Mouse (Mus musculus): ENCODE data around the gene Atp5g2. TPM values are rescaled to one million over a fixed set of nuclear protein-coding genes. Genes with fewer than 3 reads are reported as not detected.

The Atp5g2 gene
- polyA plus RNA-seq (2014; fragmentation: Nextera tagmentation; extraction: Ambion mirVana): 64.9 and 66.5 TPM in 2 replicates

DNA sequence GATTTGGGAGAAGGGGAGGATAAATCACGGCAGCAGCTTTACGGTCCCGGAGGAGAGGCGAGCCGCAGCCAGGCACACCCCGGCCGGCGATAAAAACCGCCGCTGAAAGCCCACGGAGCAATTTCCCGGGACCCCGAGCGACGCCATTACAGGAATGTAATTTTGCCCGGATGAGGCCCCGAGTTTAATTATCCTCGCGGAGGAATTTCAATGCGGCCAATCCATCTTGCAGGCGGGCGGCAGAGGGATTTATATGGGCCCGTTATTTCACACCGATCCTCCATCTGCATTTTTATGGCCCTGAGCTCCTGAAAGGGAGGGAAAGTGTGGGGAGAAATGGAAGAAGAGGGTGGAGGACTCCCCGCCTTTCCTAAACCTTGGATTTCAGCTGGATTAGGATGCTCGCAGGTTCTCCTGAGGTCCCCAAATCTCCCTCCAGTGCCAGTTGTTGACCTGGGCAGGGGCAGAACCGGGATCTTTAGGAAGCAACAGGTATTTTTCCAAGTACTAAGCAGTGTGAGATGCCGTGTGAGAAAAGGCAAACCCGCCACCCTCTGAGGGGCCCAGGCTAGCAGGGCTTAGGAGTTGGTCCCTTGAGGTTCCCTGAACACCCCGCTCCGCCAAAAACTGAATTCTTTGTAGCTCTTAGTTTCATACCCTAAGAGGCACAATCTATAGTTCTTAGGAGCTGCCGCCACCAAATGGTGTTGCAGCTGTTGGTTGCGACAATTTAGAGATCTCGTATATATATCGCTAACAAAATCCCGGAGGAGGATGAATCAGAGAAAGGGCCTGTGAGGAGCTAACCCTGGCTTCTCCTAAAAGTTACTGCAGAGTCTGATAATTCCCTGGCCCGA is at the start of gene Atp5g2:
Atp5g2 (minus strand) TSS at position 138 of the 857 bp plus-strand sequence.
- 1% methylated on average over 37 of the region's 37 CpGs for whole genome bisulfite sequencing
- no peaks in the 10 kb centered on the region for H3K9me3 ChIP-seq (ENCODE audit: control insufficient read depth, low read length)
- H3K9ac ChIP-seq (ENCODE audit: low read length): peak within 1 kb of the TSS; percentile 82
- no peaks in the 10 kb centered on the region for H3K27me3 ChIP-seq (ENCODE audit: control insufficient read depth, insufficient read depth, low read length)
- H3K4me1 ChIP-seq (ENCODE audit: control insufficient read depth, insufficient read depth, low read length): 0 out of 2 replicates have a peak, but pooled peaks cover 6% of the 10 kb centered on the region
- ATAC-seq (ENCODE audit: insufficient read depth, low FRiP score, low TSS enrichment): peak; percentile 10
- H3K36me3 ChIP-seq (ENCODE audit: control insufficient read depth, insufficient read depth, low read length): peaks cover 5% of the 10 kb centered on the region
- peak within 1 kb of the TSS; percentile 99 for H3K27ac ChIP-seq (ENCODE audit: low read depth, low read length)
- peak; percentile 81 for DNase-seq (ENCODE audit: low spot score)
- peak within 1 kb of the TSS; percentile 39 for H3K4me3 ChIP-seq (ENCODE audit: low read depth, low read length)
- peak within 1 kb of the TSS; percentile 45 for H3K4me2 ChIP-seq (ENCODE audit: low read depth)

DNA sequence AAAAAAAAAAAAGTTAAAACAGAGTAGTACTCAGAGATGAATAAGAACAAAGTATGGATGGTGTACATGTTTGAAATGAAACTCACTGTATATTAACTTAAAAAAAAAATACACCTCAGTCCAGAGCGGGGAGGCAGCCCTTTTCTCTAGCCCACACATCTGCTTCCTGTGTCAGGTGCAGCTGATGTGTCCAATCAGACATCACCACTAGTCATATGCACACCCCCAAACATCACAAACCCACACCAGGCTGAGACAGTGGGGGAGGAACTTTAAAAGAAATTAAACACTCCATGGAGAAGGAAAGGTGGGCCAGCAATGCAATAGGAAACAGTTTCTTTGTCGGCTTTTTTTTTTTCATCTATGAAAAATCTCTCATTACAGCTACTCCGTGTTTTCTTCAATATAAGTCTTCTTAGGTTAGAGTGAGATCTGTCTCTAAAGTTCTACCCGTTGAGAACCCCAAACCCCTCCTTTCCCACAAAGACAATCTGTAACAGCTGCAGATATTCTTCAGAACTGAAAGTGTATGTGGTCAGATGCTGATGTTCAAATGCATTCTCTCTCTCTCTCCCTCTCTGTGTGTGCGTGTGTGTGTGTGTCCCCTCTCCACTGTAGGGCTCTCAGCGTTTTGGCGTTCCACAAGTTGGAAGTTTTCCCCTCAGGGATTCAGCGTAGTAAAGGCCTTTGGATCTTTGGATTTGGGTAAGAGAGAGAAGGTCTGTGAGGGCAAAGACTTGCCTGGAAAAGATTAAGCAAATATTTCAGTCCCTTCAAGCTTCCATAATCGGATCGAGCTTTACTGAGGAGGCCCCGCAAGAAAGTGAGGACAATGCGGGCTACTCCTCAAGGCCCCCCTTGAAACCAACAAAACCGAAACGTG is 49.1 kb upstream of the Atp5g2 start:
- Histone ChIP-seq H3K4me1 (ENCODE audit: control insufficient read depth, insufficient read depth, low read length) (peaks cover 6% of the 10 kb centered on the region; the same call in 1 of the 2 replicates), H3K9ac (ENCODE audit: low read length) (peak overlapping the region; percentile 52), H3K4me2 (ENCODE audit: low read depth) (peak overlapping the region; percentile 69), H3K9me3 (ENCODE audit: control insufficient read depth, low read length) (no peaks in the 10 kb centered on the region), H3K27ac (ENCODE audit: low read depth, low read length) (no peak overlapping the region), H3K36me3 (ENCODE audit: control insufficient read depth, insufficient read depth, low read length) (no peaks in the 10 kb centered on the region), H3K27me3 (ENCODE audit: control insufficient read depth, insufficient read depth, low read length) (no peaks in the 10 kb centered on the region), H3K4me3 (ENCODE audit: low read depth, low read length) (peak overlapping the region; percentile 64)
- DNase-seq (ENCODE audit: low spot score): no peak
- 24% methylated on average over 14 of the region's 14 CpGs for WGBS
- ATAC-seq (ENCODE audit: insufficient read depth, low FRiP score, low TSS enrichment): no peak

DNA sequence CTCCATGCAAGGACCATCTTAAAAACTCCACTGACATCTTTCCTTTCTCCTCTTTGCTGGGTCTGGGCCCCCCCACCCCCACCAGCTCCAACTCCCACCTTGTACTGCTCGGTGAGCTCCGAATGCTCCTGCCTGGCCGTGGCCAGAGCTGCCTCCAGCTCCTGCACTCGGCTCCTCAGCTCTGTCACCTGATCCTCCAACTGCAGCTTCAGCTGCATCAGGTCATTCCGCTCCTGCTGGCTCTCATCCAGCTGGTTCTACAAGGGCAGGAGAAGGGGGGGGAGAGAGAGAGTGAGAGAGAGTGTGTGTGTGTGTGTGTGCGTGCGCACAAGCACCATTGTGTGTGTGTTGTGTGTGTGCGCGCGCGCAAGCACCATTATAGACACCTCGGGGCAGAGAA is 44.0 kb upstream of the Atp5g2 start:
- H3K9ac ChIP-seq (ENCODE audit: low read length): no peak overlapping the region
- 67% methylated on average over 12 of the region's 12 CpGs for WGBS
- H3K4me2 ChIP-seq (ENCODE audit: low read depth): no peak overlapping the region
- H3K4me1 ChIP-seq (ENCODE audit: control insufficient read depth, insufficient read depth, low read length): peaks cover 2% of the 10 kb centered on the region; the same call in 1 of the 2 replicates
- H3K9me3 ChIP-seq (ENCODE audit: control insufficient read depth, low read length): no peaks in the 10 kb centered on the region
- no peak overlapping the region for H3K27ac ChIP-seq (ENCODE audit: low read depth, low read length)
- DNase-seq (ENCODE audit: low spot score) (no peak), ATAC-seq (ENCODE audit: insufficient read depth, low FRiP score, low TSS enrichment) (no peak)
- 0 out of 2 replicates have a peak, but pooled peaks cover 2% of the 10 kb centered on the region for H3K36me3 ChIP-seq (ENCODE audit: control insufficient read depth, insufficient read depth, low read length)
- H3K4me3 ChIP-seq (ENCODE audit: low read depth, low read length): no peak overlapping the region
- no peaks in the 10 kb centered on the region for H3K27me3 ChIP-seq (ENCODE audit: control insufficient read depth, insufficient read depth, low read length)

DNA sequence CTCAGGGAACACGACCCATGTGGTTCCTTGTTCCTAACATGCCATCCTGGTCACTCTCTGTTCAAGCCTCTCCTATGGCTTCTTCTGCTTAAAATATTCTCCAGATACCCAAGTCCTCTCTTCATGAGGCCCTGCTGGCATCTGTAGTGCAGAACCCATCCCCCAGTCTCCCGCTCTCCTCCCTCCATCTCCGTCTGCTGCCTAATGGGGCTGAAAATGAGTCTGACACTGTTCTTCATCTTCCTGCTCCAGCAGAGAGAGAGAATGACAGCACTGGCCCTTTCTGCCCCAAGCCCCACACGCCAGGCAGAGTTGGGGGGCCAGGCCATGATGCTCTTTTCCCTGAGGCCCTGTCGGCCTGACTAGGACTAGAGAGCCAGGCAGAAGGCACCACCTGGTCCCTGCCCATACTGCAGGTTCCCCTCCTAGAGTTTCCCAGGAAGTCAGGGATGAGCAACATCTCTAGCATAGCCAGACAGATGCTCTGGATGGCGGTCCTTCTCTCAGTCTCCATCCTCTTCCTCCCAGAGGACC is 35.7 kb upstream of the Atp5g2 start:
- no peak overlapping the region for H3K4me2 ChIP-seq (ENCODE audit: low read depth)
- H3K4me1 ChIP-seq (ENCODE audit: control insufficient read depth, insufficient read depth, low read length): peaks cover 5% of the 10 kb centered on the region; the same call in 1 of the 2 replicates
- no peak overlapping the region for H3K9ac ChIP-seq (ENCODE audit: low read length)
- DNase-seq (ENCODE audit: low spot score) (peak; percentile 49), ATAC-seq (ENCODE audit: insufficient read depth, low FRiP score, low TSS enrichment) (no peak)
- H3K27ac ChIP-seq (ENCODE audit: low read depth, low read length): no peak overlapping the region
- H3K4me3 ChIP-seq (ENCODE audit: low read depth, low read length): no peak overlapping the region
- H3K9me3 ChIP-seq (ENCODE audit: control insufficient read depth, low read length): no peaks in the 10 kb centered on the region
- H3K36me3 ChIP-seq (ENCODE audit: control insufficient read depth, insufficient read depth, low read length): peaks cover 4% of the 10 kb centered on the region; the same call in 1 of the 2 replicates
- no peaks in the 10 kb centered on the region; the same call in 1 of the 2 replicates for H3K27me3 ChIP-seq (ENCODE audit: control insufficient read depth, insufficient read depth, low read length)
- WGBS: 43% methylated on average over 6 of the region's 6 CpGs

DNA sequence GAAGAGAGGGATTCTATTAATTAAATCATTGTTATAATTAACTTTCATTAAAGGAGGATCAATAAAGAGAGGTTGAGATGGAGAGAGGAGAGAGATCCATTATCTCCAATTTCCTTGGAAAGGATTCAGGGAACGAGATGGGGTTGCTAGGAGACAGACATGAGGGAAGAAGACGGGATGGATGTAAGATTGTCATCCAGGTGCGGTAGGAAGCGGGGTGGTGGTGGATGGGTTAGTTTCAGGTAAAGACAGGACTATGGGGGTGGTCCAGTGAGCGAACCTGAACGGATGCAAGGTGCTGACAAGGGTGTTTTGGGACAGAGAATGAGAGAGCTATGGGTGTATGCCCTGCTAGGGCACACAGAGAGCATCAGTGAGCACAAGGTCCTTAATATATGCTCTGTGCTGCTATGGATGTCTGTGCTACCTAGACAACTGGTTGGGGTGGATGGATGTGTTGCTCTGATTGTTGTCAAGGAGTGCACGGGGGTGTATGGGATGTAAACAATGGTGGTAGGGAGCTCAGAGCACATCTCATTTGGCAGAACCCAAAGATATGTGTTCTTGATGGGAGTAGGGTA is 33.9 kb upstream of the Atp5g2 start:
- Histone ChIP-seq H3K4me1 (ENCODE audit: control insufficient read depth, insufficient read depth, low read length) (peaks cover 5% of the 10 kb centered on the region; the same call in 1 of the 2 replicates), H3K36me3 (ENCODE audit: control insufficient read depth, insufficient read depth, low read length) (peaks cover 4% of the 10 kb centered on the region; the same call in 1 of the 2 replicates), H3K9me3 (ENCODE audit: control insufficient read depth, low read length) (no peaks in the 10 kb centered on the region), H3K9ac (ENCODE audit: low read length) (no peak overlapping the region), H3K27ac (ENCODE audit: low read depth, low read length) (no peak overlapping the region), H3K27me3 (ENCODE audit: control insufficient read depth, insufficient read depth, low read length) (no peaks in the 10 kb centered on the region; the same call in 1 of the 2 replicates), H3K4me3 (ENCODE audit: low read depth, low read length) (no peak overlapping the region), H3K4me2 (ENCODE audit: low read depth) (no peak overlapping the region)
- DNase-seq (ENCODE audit: low spot score) (no peak), ATAC-seq (ENCODE audit: insufficient read depth, low FRiP score, low TSS enrichment) (no peak)
- 73% methylated on average over 7 of the region's 7 CpGs for WGBS

DNA sequence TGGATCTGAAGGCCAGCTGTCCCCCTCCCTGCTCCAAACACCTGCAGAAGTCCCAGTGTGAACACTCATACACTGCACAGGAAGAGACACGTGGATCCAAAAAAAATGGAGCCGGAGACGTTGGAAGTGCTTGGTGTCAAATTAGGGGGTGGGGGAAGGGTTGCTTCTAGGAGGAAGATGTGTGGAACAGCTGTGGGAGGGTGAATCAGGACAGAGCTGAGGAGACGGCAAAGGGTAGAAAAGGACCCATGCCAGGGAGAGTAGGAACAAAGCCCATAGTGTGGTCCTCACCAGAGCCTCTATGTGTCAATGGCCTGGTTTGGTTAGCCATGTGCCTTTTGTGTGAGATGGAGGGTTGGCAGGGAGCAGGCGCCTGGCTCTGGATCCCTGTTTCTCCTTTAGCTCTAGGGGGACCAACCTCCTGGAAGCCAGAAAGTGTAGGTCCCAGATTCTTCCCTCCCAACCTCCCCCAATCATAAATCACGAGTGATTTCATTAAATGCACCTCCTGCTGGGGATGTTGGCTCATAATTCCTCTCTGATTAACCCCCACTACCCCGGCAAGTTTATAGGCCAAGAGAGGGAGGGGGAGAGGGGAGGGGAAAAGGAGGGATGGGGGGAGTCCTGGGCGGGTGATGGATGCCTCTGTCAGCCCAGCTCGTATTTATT is 33.2 kb upstream of the Atp5g2 start:
- DNase-seq (ENCODE audit: low spot score) (no peak), ATAC-seq (ENCODE audit: insufficient read depth, low FRiP score, low TSS enrichment) (peak; percentile 41; the same call in 1 of the 2 replicates)
- Histone ChIP-seq H3K27ac (ENCODE audit: low read depth, low read length) (peak overlapping the region; percentile 45), H3K9me3 (ENCODE audit: control insufficient read depth, low read length) (no peaks in the 10 kb centered on the region), H3K36me3 (ENCODE audit: control insufficient read depth, insufficient read depth, low read length) (peaks cover 4% of the 10 kb centered on the region; the same call in 1 of the 2 replicates), H3K27me3 (ENCODE audit: control insufficient read depth, insufficient read depth, low read length) (no peaks in the 10 kb centered on the region; the same call in 1 of the 2 replicates), H3K9ac (ENCODE audit: low read length) (no peak overlapping the region), H3K4me1 (ENCODE audit: control insufficient read depth, insufficient read depth, low read length) (peaks cover 5% of the 10 kb centered on the region; the same call in 1 of the 2 replicates), H3K4me3 (ENCODE audit: low read depth, low read length) (no peak overlapping the region), H3K4me2 (ENCODE audit: low read depth) (no peak overlapping the region)
- 39% methylated on average over 9 of the region's 9 CpGs for WGBS

DNA sequence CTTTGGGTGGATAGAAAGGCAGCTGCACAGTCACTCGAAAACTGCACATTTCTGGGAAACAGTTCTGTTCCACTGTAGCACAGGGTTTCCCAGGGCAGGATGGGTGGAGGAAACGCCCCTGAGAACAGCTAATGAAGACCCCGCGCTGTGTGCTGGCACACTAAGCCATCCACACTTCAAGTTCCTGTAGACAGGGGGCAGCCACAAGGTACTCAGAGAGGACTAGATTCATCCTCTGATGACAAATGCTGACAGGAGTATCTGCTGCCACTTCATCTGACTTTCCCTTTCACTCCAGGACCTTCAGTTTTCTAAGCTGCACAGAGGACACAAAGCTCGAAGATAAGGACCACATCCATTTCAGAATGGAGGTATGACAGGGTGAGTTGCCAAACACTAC is 32.7 kb upstream of the Atp5g2 start:
- no peak for ATAC-seq (ENCODE audit: insufficient read depth, low FRiP score, low TSS enrichment)
- WGBS: 66% methylated on average over 5 of the region's 5 CpGs
- Histone ChIP-seq H3K4me3 (ENCODE audit: low read depth, low read length) (no peak overlapping the region), H3K9ac (ENCODE audit: low read length) (no peak overlapping the region), H3K4me2 (ENCODE audit: low read depth) (no peak overlapping the region), H3K27ac (ENCODE audit: low read depth, low read length) (0 out of 2 replicates have a peak overlapping the region, but pooled peaks have one; percentile 6), H3K27me3 (ENCODE audit: control insufficient read depth, insufficient read depth, low read length) (no peaks in the 10 kb centered on the region; the same call in 1 of the 2 replicates), H3K4me1 (ENCODE audit: control insufficient read depth, insufficient read depth, low read length) (peaks cover 5% of the 10 kb centered on the region; the same call in 1 of the 2 replicates), H3K9me3 (ENCODE audit: control insufficient read depth, low read length) (no peaks in the 10 kb centered on the region), H3K36me3 (ENCODE audit: control insufficient read depth, insufficient read depth, low read length) (peaks cover 4% of the 10 kb centered on the region; the same call in 1 of the 2 replicates)
- DNase-seq (ENCODE audit: low spot score): no peak

All from neural tube, embryonic 11.5 days (tissue).